Comparison of ENCODE assay signal across 11 mouse cellular contexts in genomic region chr17:31831097-31831865, GRCm38 (mm10). TPM values are rescaled to one million over a fixed set of nuclear protein-coding genes. Genes with fewer than 3 reads are reported as not detected.
DNase-seq lines count a peak whose midpoint lies in the region; ATAC-seq lines count a peak whose summit lies in the region.
"Had no signal": no experiment of that assay in that cellular context is flagged by ENCODE, and none has a peak within 500 bp of the region (broad histone marks: within the 10 kb centered on the region; RNA-seq: fewer than 3 reads in every experiment).

No protein-coding gene starts in this region.

- no peak overlapping the region for H3K9ac ChIP-seq in forebrain, embryonic 14.5 days (ENCODE audit: low read length)
- no peak overlapping the region for H3K9ac ChIP-seq in midbrain, embryonic 13.5 days (replicated peaks)

- DNase-seq in forebrain, embryonic 10.5 days (ENCODE audit: extremely low spot score, low spot score) = no peak
- DNase-seq in forebrain, embryonic 14.5 days (ENCODE audit: low spot score) = no peak
- DNase-seq in 3T3-L1 (ENCODE audit: low read depth, low spot score) (peak; percentile 98), ZHBTc4 (ENCODE audit: low read depth, low spot score) (peak; percentile 66)
- no peak for DNase-seq in thymus, postnatal 14 days
- no peak for DNase-seq in thymus, postnatal 36 days
- DNase-seq: cerebellum, adult 9-10 months; gastrocnemius, postnatal 10 days; kidney, adult 18-20 months had no signal

- H3K4me1 ChIP-seq in forebrain, embryonic 10.5 days = peaks cover 45% of the 10 kb centered on the region
- peaks cover 7% of the 10 kb centered on the region for H3K4me1 ChIP-seq in forebrain, embryonic 14.5 days (ENCODE audit: control insufficient read depth, insufficient read depth, low read length)
- H3K4me1 ChIP-seq in midbrain, embryonic 13.5 days (replicated peaks) = peaks cover 12% of the 10 kb centered on the region

- H3K27ac ChIP-seq in forebrain, embryonic 10.5 days = peak overlapping the region; percentile 62
- H3K27ac ChIP-seq in forebrain, embryonic 14.5 days (ENCODE audit: low read depth, low read length) = no peak overlapping the region
- no peak overlapping the region for H3K27ac ChIP-seq in midbrain, embryonic 13.5 days

- H3K27me3 ChIP-seq in forebrain, embryonic 10.5 days (ENCODE audit: poor library complexity, severe bottlenecking) = no peaks in the 10 kb centered on the region
- no peaks in the 10 kb centered on the region for H3K27me3 ChIP-seq in forebrain, embryonic 14.5 days (replicated peaks; ENCODE audit: control insufficient read depth, insufficient read depth, low read length)
- no peaks in the 10 kb centered on the region for H3K27me3 ChIP-seq in midbrain, embryonic 13.5 days

- H3K4me2 ChIP-seq in forebrain, embryonic 14.5 days (ENCODE audit: low read length) = no peak overlapping the region
- no peak overlapping the region for H3K4me2 ChIP-seq in midbrain, embryonic 13.5 days (replicated peaks)

- 69% methylated on average over 6 of the region's 6 CpGs for WGBS in forebrain, embryonic 10.5 days
- WGBS in forebrain, embryonic 14.5 days = 78% methylated on average over 6 of the region's 6 CpGs
- WGBS in midbrain, embryonic 13.5 days = 77% methylated on average over 6 of the region's 6 CpGs

- no peak overlapping the region for H3K4me3 ChIP-seq in forebrain, embryonic 10.5 days
- no peak overlapping the region for H3K4me3 ChIP-seq in forebrain, embryonic 14.5 days (ENCODE audit: low read depth, low read length)
- no peak overlapping the region for H3K4me3 ChIP-seq in midbrain, embryonic 13.5 days (replicated peaks)

- peaks cover 12% of the 10 kb centered on the region; the same call in 1 of the 2 replicates for H3K9me3 ChIP-seq in forebrain, embryonic 10.5 days
- no peaks in the 10 kb centered on the region for H3K9me3 ChIP-seq in forebrain, embryonic 14.5 days (replicated peaks; ENCODE audit: control insufficient read depth, low read length)
- no peaks in the 10 kb centered on the region for H3K9me3 ChIP-seq in midbrain, embryonic 13.5 days

- no peak for ATAC-seq in forebrain, embryonic 14.5 days
- ATAC-seq in inflammation-experienced regulatory T-cells, adult 6 months = peak; percentile 63
- no peak for ATAC-seq in midbrain, embryonic 13.5 days

- peaks cover 4% of the 10 kb centered on the region; the same call in 1 of the 2 replicates for H3K36me3 ChIP-seq in forebrain, embryonic 10.5 days (replicated peaks)
- H3K36me3 ChIP-seq in forebrain, embryonic 14.5 days (ENCODE audit: control insufficient read depth, insufficient read depth, low read length) = no peaks in the 10 kb centered on the region
- H3K36me3 ChIP-seq in midbrain, embryonic 13.5 days = no peaks in the 10 kb centered on the region

RNA-seq across cellular contexts. Expression of gene Sik1, which starts 24.3 kb away (rescaled TPM):
- 10.0 and 11.4 TPM in 2 replicates for polyA plus RNA-seq in forebrain, embryonic 10.5 days (2016; fragmentation: Nextera tagmentation; extraction: Ambion mirVana)
- 12.2 and 14.7 TPM in 2 replicates for polyA plus RNA-seq in forebrain, embryonic 14.5 days (2014; fragmentation: Nextera tagmentation; extraction: Ambion mirVana)
- polyA plus RNA-seq in inflammation-experienced regulatory T-cells, adult 6 months (2017; shearing (Covaris generic)) = 1 to 10 TPM; 2.5 to 3.8 (median 2.7) TPM
- polyA plus RNA-seq in midbrain, embryonic 13.5 days (2015; fragmentation: Nextera tagmentation; extraction: Ambion mirVana) = 16.9 and 17.6 TPM in 2 replicates

Comparison
In these comparisons a context has a peak if more than half of its experiments do, and no peak if none do; other contexts are left out.
1. DNase-seq: peak in 3T3-L1 (single experiment) and ZHBTc4 (single experiment); none in forebrain, embryonic 10.5 days (single experiment), forebrain, embryonic 14.5 days (single experiment), thymus, postnatal 14 days (single experiment) and thymus, postnatal 36 days (0 of 2).